Mouse (Mus musculus): Measurements from ENCODE around the gene Arhgap17.

GRCm38 (mm10) chr7:123363971-123364370, 5.7 kb downstream of the Arhgap17 start:
- TF ChIP-seq CTCF (conservative IDR thresholded peaks at IDR 0.05; ENCODE audit: low read length) (no peak), POU5F1 (IDR thresholded peaks at IDR 0.05; ENCODE audit: borderline replicate concordance, low read length) (no peak)

Data from E14TG2a.4 (cell line).